ENCODE assay signal across 18 mouse cellular contexts in the genomic region with DNA sequence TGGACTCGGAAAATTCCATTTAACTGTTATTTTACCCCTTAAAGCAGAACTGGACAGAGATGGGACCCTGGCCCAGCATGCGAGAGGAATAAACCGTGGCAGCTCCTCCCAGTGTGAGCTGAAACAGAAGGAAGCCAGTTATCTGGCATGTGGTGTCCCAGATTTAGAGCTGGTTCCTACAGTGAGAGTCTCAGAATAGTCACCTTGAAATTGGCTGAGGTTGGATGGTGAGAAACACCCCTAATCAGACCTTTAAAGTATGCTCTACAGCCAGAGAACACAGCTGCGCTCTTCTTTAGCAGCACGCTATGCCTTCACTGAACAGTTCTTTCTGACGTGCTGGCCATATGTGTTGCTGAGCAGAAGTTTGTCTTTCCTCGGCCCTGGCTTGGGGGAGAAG.
DNase-seq lines count a peak whose midpoint lies in the region; ATAC-seq lines count a peak whose summit lies in the region.
"Had no signal": no experiment of that assay in that cellular context is flagged by ENCODE, and none has a peak within 500 bp of the region (broad histone marks: within the 10 kb centered on the region; RNA-seq: fewer than 3 reads in every experiment).

No protein-coding gene starts in this region.

- H3K4me1 ChIP-seq in heart, embryonic 13.5 days, result peaks cover 86% of the 10 kb centered on the region
- H3K4me1 ChIP-seq in heart, embryonic 14.5 days (ENCODE audit: control insufficient read depth in 2 of 2, insufficient read depth in 2 of 2, low read length in 2 of 2), result peaks cover 51 to 72% of the 10 kb centered on the region in 2 experiments
- H3K4me1 ChIP-seq: liver, embryonic 15.5 days had no signal

- H3K4me3 ChIP-seq in heart, embryonic 13.5 days, result no peak overlapping the region
- no peak overlapping the region for H3K4me3 ChIP-seq in heart, embryonic 14.5 days (ENCODE audit: control insufficient read depth in 1 of 2, insufficient read depth in 1 of 2, low read depth in 1 of 2, low read length in 2 of 2)
- H3K4me3 ChIP-seq: embryonic facial prominence, embryonic 15.5 days; limb, embryonic 12.5 days; liver, embryonic 15.5 days; neural tube, embryonic 13.5 days had no signal

- no peaks in the 10 kb centered on the region for H3K36me3 ChIP-seq in heart, embryonic 13.5 days
- H3K36me3 ChIP-seq in heart, embryonic 14.5 days (ENCODE audit: control insufficient read depth, insufficient read depth, low read length), result no peaks in the 10 kb centered on the region
- H3K36me3 ChIP-seq: embryonic facial prominence, embryonic 15.5 days; liver, embryonic 15.5 days had no signal

- WGBS in heart, embryonic 13.5 days, result 36% methylated on average over 7 of the region's 7 CpGs
- WGBS in heart, embryonic 14.5 days, result 28% methylated on average over 7 of the region's 7 CpGs

- 0 out of 2 replicates have a peak overlapping the region, but pooled peaks have one; percentile 1 for H3K4me2 ChIP-seq in heart, embryonic 13.5 days
- H3K4me2 ChIP-seq in heart, embryonic 14.5 days (ENCODE audit: low read length), result peak overlapping the region; percentile 3; the same call in 1 of the 2 replicates
- H3K4me2 ChIP-seq: embryonic facial prominence, embryonic 15.5 days; limb, embryonic 12.5 days; liver, embryonic 15.5 days; neural tube, embryonic 13.5 days had no signal

- H3K9me3 ChIP-seq in heart, embryonic 13.5 days, result no peaks in the 10 kb centered on the region
- H3K9me3 ChIP-seq in heart, embryonic 14.5 days (ENCODE audit: control insufficient read depth, low read length), result no peaks in the 10 kb centered on the region
- H3K9me3 ChIP-seq: embryonic facial prominence, embryonic 15.5 days; limb, embryonic 12.5 days; liver, embryonic 15.5 days; neural tube, embryonic 13.5 days had no signal

- no peak for DNase-seq in frontal cortex, postnatal 14 days (ENCODE audit: low spot score in 2 of 2)
- DNase-seq in heart, postnatal 25 days (ENCODE audit: low spot score), result no peak
- DNase-seq in cerebellum, adult 11-12 months, result peak; percentile 80
- no peak for DNase-seq in ovary, adult 18-20 months (ENCODE audit: low spot score)
- DNase-seq: kidney, adult 18-20 months; kidney, postnatal 14 days; lung, postnatal 10 days had no signal

- H3K27me3 ChIP-seq in heart, embryonic 13.5 days (replicated peaks), result no peaks in the 10 kb centered on the region
- no peaks in the 10 kb centered on the region for H3K27me3 ChIP-seq in heart, embryonic 14.5 days (ENCODE audit: control insufficient read depth, insufficient read depth, low read length)
- H3K27me3 ChIP-seq: embryonic facial prominence, embryonic 15.5 days; limb, embryonic 12.5 days; liver, embryonic 15.5 days; neural tube, embryonic 13.5 days; Patski had no signal

- H3K9ac ChIP-seq in heart, embryonic 13.5 days, result peak overlapping the region; percentile 61
- peak overlapping the region; percentile 14; the same call in 1 of the 2 replicates for H3K9ac ChIP-seq in heart, embryonic 14.5 days (ENCODE audit: low read length)
- H3K9ac ChIP-seq: embryonic facial prominence, embryonic 15.5 days; limb, embryonic 12.5 days; liver, embryonic 15.5 days; neural tube, embryonic 13.5 days had no signal

- intact Hi-C loops in heart, postnatal 25 days (cut with DNase I), result no loop called here

- ATAC-seq in frontal cortex, adult (ENCODE audit: low TSS enrichment), result peak; percentile 78
- no peak for ATAC-seq in heart, embryonic 13.5 days (ENCODE audit: extremely low read depth, insufficient number of reproducible peaks, low FRiP score, low TSS enrichment)
- ATAC-seq in heart, embryonic 14.5 days (ENCODE audit: insufficient number of reproducible peaks, insufficient read depth, low FRiP score, low read depth), result no peak; the same call in 1 of the 2 replicates
- ATAC-seq in erythroid progenitor cell, adult 5-6 weeks (replicated peaks; ENCODE audit: low FRiP score, poor library complexity, severe bottlenecking), result no peak
- ATAC-seq: forebrain, embryonic 14.5 days; hindbrain, embryonic 16.5 days; Patski had no signal

- peak overlapping the region; percentile 78 for H3K27ac ChIP-seq in heart, embryonic 13.5 days (replicated peaks)
- H3K27ac ChIP-seq in heart, embryonic 14.5 days (replicated peaks in 1 of 2; ENCODE audit: control insufficient read depth in 1 of 2, insufficient read depth in 1 of 2, low read depth in 2 of 2, low read length in 2 of 2), result peak overlapping the region; percentile 40 to 81
- H3K27ac ChIP-seq: limb, embryonic 12.5 days; liver, embryonic 15.5 days; neural tube, embryonic 13.5 days had no signal
